Mouse (Mus musculus): Measurements from ENCODE around the gene Slc24a4. TPM values are rescaled to one million over a fixed set of nuclear protein-coding genes. Genes with fewer than 3 reads are reported as not detected.

The Slc24a4 gene
- 25.7 and 26.4 TPM in 2 replicates for polyA plus RNA-seq (2012; rRNA removed)

- H3K4me1 ChIP-seq (ENCODE audit: control insufficient read depth, insufficient read depth, low read length) = peaks cover 1% of the 10 kb centered on the region; the same call in 1 of the 2 replicates
- H3K27ac ChIP-seq (ENCODE audit: insufficient read depth, low read length) = peak within 1 kb of the TSS; percentile 67
- no peak for TF ChIP-seq CTCF (IDR thresholded peaks at IDR 0.05; ENCODE audit: extremely low read depth, insufficient read depth, low read length)
- no peak for TF ChIP-seq POLR2A (IDR thresholded peaks at IDR 0.05; ENCODE audit: extremely low read depth, insufficient read depth, low read length)
- peak within 1 kb of the TSS; percentile 66 for H3K4me3 ChIP-seq (ENCODE audit: insufficient read depth, low read length)
Observed at GRCm38 (mm10) chr12:102128081-102128790, at the start of gene Slc24a4. Gene Slc24a4, plus strand, starts transcription at chr12:102128733.

GRCm38 (mm10) chr12:102082648-102083425 lies 45.7 kb upstream of the Slc24a4 start:
- TF ChIP-seq POLR2A (IDR thresholded peaks at IDR 0.05; ENCODE audit: extremely low read depth, insufficient read depth, low read length) (no peak), CTCF (IDR thresholded peaks at IDR 0.05; ENCODE audit: extremely low read depth, insufficient read depth, low read length) (no peak)
- Histone ChIP-seq H3K27ac (ENCODE audit: insufficient read depth, low read length) (no peak overlapping the region), H3K4me3 (ENCODE audit: insufficient read depth, low read length) (no peak overlapping the region), H3K4me1 (ENCODE audit: control insufficient read depth, insufficient read depth, low read length) (no peaks in the 10 kb centered on the region)

GRCm38 (mm10) chr12:102090535-102090934 lies 38.0 kb upstream of the Slc24a4 start:
- TF ChIP-seq POLR2A (IDR thresholded peaks at IDR 0.05; ENCODE audit: extremely low read depth, insufficient read depth, low read length) = no peak
- TF ChIP-seq CTCF (IDR thresholded peaks at IDR 0.05; ENCODE audit: extremely low read depth, insufficient read depth, low read length) = no peak
- H3K4me1 ChIP-seq (ENCODE audit: control insufficient read depth, insufficient read depth, low read length) = no peaks in the 10 kb centered on the region
- no peak overlapping the region for H3K4me3 ChIP-seq (ENCODE audit: insufficient read depth, low read length)
- H3K27ac ChIP-seq (ENCODE audit: insufficient read depth, low read length) = no peak overlapping the region

- H3K4me1 ChIP-seq (ENCODE audit: control insufficient read depth, insufficient read depth, low read length) = no peaks in the 10 kb centered on the region
- no peak overlapping the region for H3K4me3 ChIP-seq (ENCODE audit: insufficient read depth, low read length)
- TF ChIP-seq CTCF (IDR thresholded peaks at IDR 0.05; ENCODE audit: extremely low read depth, insufficient read depth, low read length) (no peak), POLR2A (IDR thresholded peaks at IDR 0.05; ENCODE audit: extremely low read depth, insufficient read depth, low read length) (no peak)
- H3K27ac ChIP-seq (ENCODE audit: insufficient read depth, low read length) = no peak overlapping the region
Observed at GRCm38 (mm10) chr12:102092342-102093094, 36.0 kb upstream of the Slc24a4 start.

GRCm38 (mm10) chr12:102105990-102106389 lies 22.5 kb upstream of the Slc24a4 start:
- no peak for TF ChIP-seq CTCF (IDR thresholded peaks at IDR 0.05; ENCODE audit: extremely low read depth, insufficient read depth, low read length)
- no peak for TF ChIP-seq POLR2A (IDR thresholded peaks at IDR 0.05; ENCODE audit: extremely low read depth, insufficient read depth, low read length)
- H3K4me3 ChIP-seq (ENCODE audit: insufficient read depth, low read length) = no peak overlapping the region
- H3K27ac ChIP-seq (ENCODE audit: insufficient read depth, low read length) = no peak overlapping the region
- H3K4me1 ChIP-seq (ENCODE audit: control insufficient read depth, insufficient read depth, low read length) = no peaks in the 10 kb centered on the region

GRCm38 (mm10) chr12:102108851-102109250 lies 19.7 kb upstream of the Slc24a4 start:
- no peak overlapping the region for H3K4me3 ChIP-seq (ENCODE audit: insufficient read depth, low read length)
- H3K4me1 ChIP-seq (ENCODE audit: control insufficient read depth, insufficient read depth, low read length) = peaks cover 5% of the 10 kb centered on the region
- TF ChIP-seq POLR2A (IDR thresholded peaks at IDR 0.05; ENCODE audit: extremely low read depth, insufficient read depth, low read length) (no peak), CTCF (IDR thresholded peaks at IDR 0.05; ENCODE audit: extremely low read depth, insufficient read depth, low read length) (no peak)
- H3K27ac ChIP-seq (ENCODE audit: insufficient read depth, low read length) = no peak overlapping the region

- Histone ChIP-seq H3K4me1 (ENCODE audit: control insufficient read depth, insufficient read depth, low read length) (peaks cover 5% of the 10 kb centered on the region), H3K27ac (ENCODE audit: insufficient read depth, low read length) (no peak overlapping the region), H3K4me3 (ENCODE audit: insufficient read depth, low read length) (no peak overlapping the region)
- TF ChIP-seq CTCF (IDR thresholded peaks at IDR 0.05; ENCODE audit: extremely low read depth, insufficient read depth, low read length) (no peak), POLR2A (IDR thresholded peaks at IDR 0.05; ENCODE audit: extremely low read depth, insufficient read depth, low read length) (no peak)
Observed at GRCm38 (mm10) chr12:102112491-102112890, 16.0 kb upstream of the Slc24a4 start.

- H3K27ac ChIP-seq (ENCODE audit: insufficient read depth, low read length) = no peak overlapping the region
- no peak overlapping the region for H3K4me3 ChIP-seq (ENCODE audit: insufficient read depth, low read length)
- TF ChIP-seq POLR2A (IDR thresholded peaks at IDR 0.05; ENCODE audit: extremely low read depth, insufficient read depth, low read length) (no peak), CTCF (IDR thresholded peaks at IDR 0.05; ENCODE audit: extremely low read depth, insufficient read depth, low read length) (no peak)
- peaks cover 5% of the 10 kb centered on the region for H3K4me1 ChIP-seq (ENCODE audit: control insufficient read depth, insufficient read depth, low read length)
Observed at GRCm38 (mm10) chr12:102112901-102113300, 15.6 kb upstream of the Slc24a4 start.

GRCm38 (mm10) chr12:102113391-102113790 lies 15.1 kb upstream of the Slc24a4 start:
- Histone ChIP-seq H3K4me3 (ENCODE audit: insufficient read depth, low read length) (no peak overlapping the region), H3K4me1 (ENCODE audit: control insufficient read depth, insufficient read depth, low read length) (peaks cover 5% of the 10 kb centered on the region), H3K27ac (ENCODE audit: insufficient read depth, low read length) (no peak overlapping the region)
- TF ChIP-seq POLR2A (IDR thresholded peaks at IDR 0.05; ENCODE audit: extremely low read depth, insufficient read depth, low read length) (no peak), CTCF (IDR thresholded peaks at IDR 0.05; ENCODE audit: extremely low read depth, insufficient read depth, low read length) (no peak)

Data from cortical plate, adult 2 months (tissue).